Mouse (Mus musculus): ENCODE results near the gene Gnat2.

GRCm38 (mm10) chr3:108082251-108082875 is 10.2 kb upstream of the Gnat2 start:
- TF ChIP-seq CTCF (IDR thresholded peaks at IDR 0.05; ENCODE audit: low read depth) (no peak), EP300 (IDR thresholded peaks at IDR 0.05; ENCODE audit: low read depth) (no peak)
